ENCODE assay signal across 23 mouse cellular contexts in genomic region chr10:98897507-98897906, GRCm38 (mm10). TPM values are rescaled to one million over a fixed set of nuclear protein-coding genes. Genes with fewer than 3 reads are reported as not detected.
DNase-seq lines count a peak whose midpoint lies in the region; ATAC-seq and TF ChIP-seq lines count a peak whose summit lies in the region.
"Had no signal": no experiment of that assay in that cellular context is flagged by ENCODE, and none has a peak within 500 bp of the region (broad histone marks: within the 10 kb centered on the region; RNA-seq: fewer than 3 reads in every experiment).

No protein-coding gene starts in this region.

- H3K27ac ChIP-seq in macrophage: peak overlapping the region; percentile 95
- H3K27ac ChIP-seq in hindbrain, postnatal 0 days: no peak overlapping the region
- no peak overlapping the region for H3K27ac ChIP-seq in lung, postnatal 0 days (ENCODE audit: low read length)
- H3K27ac ChIP-seq: embryonic facial prominence, embryonic 13.5 days; forebrain, embryonic 12.5 days; heart, adult 2 months; hindbrain, embryonic 10.5 days; hindbrain, embryonic 14.5 days had no signal

- H3K36me3 ChIP-seq in macrophage (ENCODE audit: inconsistent target): no peaks in the 10 kb centered on the region
- H3K36me3 ChIP-seq in hindbrain, postnatal 0 days (ENCODE audit: insufficient read depth, low read length): no peaks in the 10 kb centered on the region
- no peaks in the 10 kb centered on the region for H3K36me3 ChIP-seq in lung, postnatal 0 days (ENCODE audit: insufficient read depth, low read length)
- H3K36me3 ChIP-seq: embryonic facial prominence, embryonic 13.5 days; forebrain, embryonic 12.5 days; heart, embryonic 12.5 days; hindbrain, embryonic 10.5 days had no signal

- TF ChIP-seq CTCF in hindbrain, postnatal 0 days (IDR thresholded peaks at IDR 0.05; ENCODE audit: low read depth): no peak
- no peak for TF ChIP-seq CTCF in lung, postnatal 0 days (IDR thresholded peaks at IDR 0.05)

- WGBS in macrophage (ENCODE audit: missing documents): 28% methylated on average over 8 of the region's 8 CpGs
- 94% methylated on average over 8 of the region's 8 CpGs for WGBS in hindbrain, postnatal 0 days
- 92% methylated on average over 8 of the region's 8 CpGs for WGBS in lung, postnatal 0 days

- no peak for TF ChIP-seq EP300 in lung, postnatal 0 days (IDR thresholded peaks at IDR 0.05)

- peak; percentile 38; the same call in 1 of the 2 replicates for ATAC-seq in common myeloid progenitor, adult 5-6 weeks (replicated peaks; ENCODE audit: low read depth, poor library complexity, severe bottlenecking)
- ATAC-seq in hindbrain, postnatal 0 days: no peak
- no peak for ATAC-seq in lung, postnatal 0 days
- ATAC-seq: forebrain, embryonic 16.5 days; Patski had no signal

- H3K4me3 ChIP-seq in macrophage (ENCODE audit: inconsistent target): no peak overlapping the region
- no peak overlapping the region for H3K4me3 ChIP-seq in hindbrain, postnatal 0 days (ENCODE audit: low read length)
- H3K4me3 ChIP-seq in lung, postnatal 0 days (ENCODE audit: low read depth, low read length): no peak overlapping the region
- H3K4me3 ChIP-seq: embryonic facial prominence, embryonic 13.5 days; forebrain, embryonic 12.5 days; heart, adult 2 months; heart, embryonic 12.5 days; hindbrain, embryonic 10.5 days had no signal

- no peaks in the 10 kb centered on the region for H3K27me3 ChIP-seq in hindbrain, postnatal 0 days (ENCODE audit: insufficient read depth, low read length)
- H3K27me3 ChIP-seq in lung, postnatal 0 days (replicated peaks; ENCODE audit: insufficient read depth, low read length): no peaks in the 10 kb centered on the region
- H3K27me3 ChIP-seq: CH12.LX; embryonic facial prominence, embryonic 13.5 days; forebrain, embryonic 12.5 days; heart, embryonic 12.5 days had no signal

- no peaks in the 10 kb centered on the region for H3K4me1 ChIP-seq in hindbrain, postnatal 0 days (ENCODE audit: insufficient read depth, low read length)
- no peaks in the 10 kb centered on the region for H3K4me1 ChIP-seq in lung, postnatal 0 days (ENCODE audit: insufficient read depth, low read depth, low read length)
- H3K4me1 ChIP-seq: embryonic facial prominence, embryonic 13.5 days; forebrain, embryonic 12.5 days; hindbrain, embryonic 10.5 days had no signal

- H3K79me2 ChIP-seq in macrophage (ENCODE audit: inconsistent target): no peaks in the 10 kb centered on the region

- H3K9ac ChIP-seq in hindbrain, postnatal 0 days (replicated peaks; ENCODE audit: low read length): no peak overlapping the region
- H3K9ac ChIP-seq in lung, postnatal 0 days (replicated peaks; ENCODE audit: low read depth): no peak overlapping the region
- H3K9ac ChIP-seq: embryonic facial prominence, embryonic 13.5 days; forebrain, embryonic 12.5 days; heart, embryonic 12.5 days; hindbrain, embryonic 14.5 days had no signal

- peak; percentile 62 for DNase-seq in CD4-positive helper T cell, adult 2 months (ENCODE audit: low read depth, low spot score)
- peak; percentile 60 for DNase-seq in CD4-positive, CD25-positive, alpha-beta regulatory T cell, adult 2 months (ENCODE audit: low read depth, low spot score)
- DNase-seq in layer of hippocampus, adult 9-11 months: no peak
- DNase-seq in hindbrain, postnatal 0 days (ENCODE audit: low spot score): no peak
- no peak for DNase-seq in left cerebral cortex, adult 18-20 months (ENCODE audit: low spot score in 2 of 2)
- DNase-seq in lung, postnatal 0 days (ENCODE audit: low spot score): no peak
- DNase-seq: adrenal gland, adult 8-10 months; adrenal gland, postnatal 36 days; cerebellum, adult 11 months; cerebellum, adult 8-10 months; cerebellum, postnatal 25 days; gastrocnemius, postnatal 10 days; heart, adult 2 months had no signal

- no peak overlapping the region for H3K4me2 ChIP-seq in hindbrain, postnatal 0 days (ENCODE audit: low read depth, low read length)
- no peak overlapping the region for H3K4me2 ChIP-seq in lung, postnatal 0 days (replicated peaks; ENCODE audit: low read depth, low read length)
- H3K4me2 ChIP-seq: embryonic facial prominence, embryonic 13.5 days; forebrain, embryonic 12.5 days; heart, embryonic 12.5 days; hindbrain, embryonic 14.5 days had no signal

- no peaks in the 10 kb centered on the region for H3K9me3 ChIP-seq in hindbrain, postnatal 0 days (ENCODE audit: low read length)
- H3K9me3 ChIP-seq in lung, postnatal 0 days (ENCODE audit: low read length): no peaks in the 10 kb centered on the region
- H3K9me3 ChIP-seq: embryonic facial prominence, embryonic 13.5 days; forebrain, embryonic 12.5 days; heart, embryonic 12.5 days; hindbrain, embryonic 10.5 days had no signal

RNA-seq across cellular contexts. Expression of gene Atp2b1, which starts 16.7 kb away (rescaled TPM):
- 32.4 and 55.2 TPM in 2 replicates for total RNA-seq in common myeloid progenitor, adult 5-6 weeks (2017)
- total RNA-seq in macrophage (2018; cell fraction: chromatin; rRNA removed): 1,000 to 10,000 TPM in 3 of 26 experiments, 100 to 1,000 TPM in 23; 379 to 1,083 (median 632) TPM
- total RNA-seq in macrophage (2018; cell fraction: cytosol; rRNA removed): 100 to 1,000 TPM in 22 of 26 experiments, 10 to 100 TPM in 4; 93.4 to 277 (median 163) TPM
- 100 to 1,000 TPM; 320 to 861 (median 504) TPM for total RNA-seq in macrophage (2018; cell fraction: nucleus; rRNA removed)
- 95.0 to 177 TPM (median 143 TPM) in 3 replicates for polyA plus RNA-seq in macrophage (2018)
- 152 and 154 TPM in 2 replicates for total RNA-seq in hindbrain, postnatal 0 days (2014; rRNA removed)
- 336 and 338 TPM in 2 replicates for polyA plus RNA-seq in hindbrain, postnatal 0 days (2015; fragmentation: Nextera tagmentation; extraction: Ambion mirVana)
- total RNA-seq in left cerebral cortex, adult 18-20 months (2021): 100 to 1,000 TPM; 656 to 703 TPM
- polyA plus RNA-seq in lung, postnatal 0 days (2015; fragmentation: Nextera tagmentation; extraction: Ambion mirVana): 277 and 282 TPM in 2 replicates

Comparison
In these comparisons a context has a peak if more than half of its experiments do, and no peak if none do; other contexts are left out.
1. DNase-seq: peak in CD4-positive helper T cell, adult 2 months (single experiment) and CD4-positive, CD25-positive, alpha-beta regulatory T cell, adult 2 months (single experiment); none in layer of hippocampus, adult 9-11 months (single experiment), hindbrain, postnatal 0 days (single experiment), left cerebral cortex, adult 18-20 months (0 of 2) and lung, postnatal 0 days (single experiment).